Mouse (Mus musculus) kidney, adult 11 months (tissue): ENCODE measurements around the gene Foxp1.

Experiments
- DNase-seq: peaks from one replicate; pipeline ENCODE4 v3.0.0; 2022

Gene Foxp1

DNA sequence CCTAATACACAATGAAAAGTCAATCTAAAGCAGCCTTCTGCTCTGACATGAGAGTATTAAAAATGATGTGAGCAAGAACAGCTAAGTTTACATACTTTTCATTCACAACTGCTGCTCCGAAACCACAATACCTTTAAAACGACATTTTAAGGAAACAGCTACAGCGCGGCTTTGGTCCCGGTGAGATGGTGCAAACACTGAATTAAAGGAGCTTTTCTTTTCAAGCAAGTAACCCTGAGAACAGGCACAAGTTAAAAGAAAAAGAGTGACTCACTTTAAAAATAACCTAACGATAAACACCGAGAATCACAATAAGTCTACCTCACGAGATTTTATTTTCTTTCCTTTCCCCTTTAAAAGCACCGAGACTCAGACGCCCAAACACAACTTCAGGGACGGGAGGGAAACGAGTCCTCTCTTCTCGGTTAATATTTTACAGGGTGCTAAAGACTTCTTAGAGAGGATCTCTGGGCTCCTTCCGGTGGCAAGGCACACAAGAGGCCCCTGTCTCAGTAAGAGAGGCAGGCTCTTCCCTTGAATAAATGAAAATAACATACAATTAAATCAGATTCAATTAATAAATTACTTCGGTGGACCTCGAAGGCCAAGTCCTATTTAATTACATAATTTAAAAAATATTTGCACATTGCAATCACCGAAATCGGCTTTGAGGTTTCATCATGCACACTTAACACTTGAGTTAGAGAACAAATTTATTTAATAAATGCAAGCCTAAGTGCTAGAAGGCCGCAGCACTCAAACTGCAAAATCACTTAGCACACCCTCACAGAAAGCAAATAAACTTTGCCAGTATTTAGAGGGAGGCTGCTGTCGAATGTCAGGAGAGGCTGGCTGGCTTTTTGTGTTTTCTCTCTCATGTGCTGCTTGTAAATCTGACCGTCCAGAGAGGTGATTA lies 246.9 kb downstream of the Foxp1 start:
- DNase-seq: peak; percentile 40

GRCm38 (mm10) chr6:99274667-99275066 lies 247.9 kb downstream of the Foxp1 start:
- DNase-seq: no peak

- no peak for DNase-seq
Measured at GRCm38 (mm10) chr6:99274222-99274621, 248.3 kb downstream of the Foxp1 start.

DNA sequence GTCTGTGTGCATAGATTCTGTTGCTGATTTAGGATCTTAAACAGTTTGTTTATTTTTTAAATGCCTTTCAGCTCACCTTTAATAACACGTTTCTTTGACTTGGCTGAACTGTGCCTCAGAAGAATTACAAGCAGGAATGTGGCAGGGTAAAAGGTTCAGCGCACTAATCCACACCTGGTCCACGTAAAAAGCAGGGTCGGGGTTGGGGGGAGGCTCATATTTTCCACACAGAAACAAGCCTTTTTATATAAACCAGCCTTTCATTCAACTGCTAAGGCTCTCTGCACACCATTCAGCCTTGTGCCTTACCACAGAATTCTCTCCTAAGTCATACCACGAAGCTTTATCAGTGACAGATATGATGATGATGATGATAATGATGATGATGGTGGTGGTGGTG lies 249.3 kb downstream of the Foxp1 start:
- no peak for DNase-seq

DNA sequence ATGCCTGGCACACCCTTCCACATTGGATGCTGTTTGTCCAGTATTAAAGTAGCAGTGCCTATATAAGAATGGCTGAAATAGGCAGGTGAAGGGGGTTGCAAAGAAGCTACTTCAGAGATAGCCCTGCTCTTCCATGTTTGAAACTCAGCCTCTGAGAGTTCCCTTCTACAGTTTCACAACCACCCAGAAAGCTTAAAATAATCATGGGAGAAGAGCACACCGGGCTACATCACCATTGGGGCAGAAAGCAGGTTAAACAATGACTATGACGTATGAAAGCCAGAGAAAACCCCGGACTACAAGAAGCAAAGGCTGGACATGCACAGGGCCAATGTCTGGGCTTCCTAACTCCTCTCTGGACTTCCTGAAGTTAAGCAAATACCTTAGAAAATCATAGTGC lies 250.3 kb downstream of the Foxp1 start:
- DNase-seq: no peak

GRCm38 (mm10) chr6:99271741-99272140 lies 250.8 kb downstream of the Foxp1 start:
- DNase-seq: peak; percentile 39

GRCm38 (mm10) chr6:99269921-99270320 lies 252.6 kb downstream of the Foxp1 start:
- DNase-seq: no peak

- no peak for DNase-seq
Measured at GRCm38 (mm10) chr6:99268171-99269061, 254.1 kb downstream of the Foxp1 start.

- DNase-seq: peak; percentile 68
Measured at GRCm38 (mm10) chr6:99265945-99266656, 256.4 kb downstream of the Foxp1 start.

DNA sequence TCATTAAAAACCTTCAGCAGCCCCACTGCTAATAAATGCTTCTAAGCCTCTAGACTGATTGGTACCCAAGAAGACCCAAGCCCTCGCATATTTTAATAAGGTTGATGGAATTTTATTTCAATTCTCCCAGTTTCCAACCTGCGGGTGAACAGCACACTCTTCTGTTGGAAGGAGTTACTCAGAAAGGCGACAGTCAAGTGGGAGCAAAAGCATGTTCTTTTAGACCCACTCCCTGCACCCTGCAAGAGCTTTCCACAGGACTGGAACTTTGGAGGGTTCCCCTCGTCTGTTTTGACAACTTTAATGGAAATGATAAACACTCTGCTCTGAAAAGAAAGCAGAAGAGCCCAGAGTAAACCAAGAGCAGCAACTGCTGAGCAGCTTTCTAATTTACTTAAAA lies 257.3 kb downstream of the Foxp1 start:
- no peak for DNase-seq

DNA sequence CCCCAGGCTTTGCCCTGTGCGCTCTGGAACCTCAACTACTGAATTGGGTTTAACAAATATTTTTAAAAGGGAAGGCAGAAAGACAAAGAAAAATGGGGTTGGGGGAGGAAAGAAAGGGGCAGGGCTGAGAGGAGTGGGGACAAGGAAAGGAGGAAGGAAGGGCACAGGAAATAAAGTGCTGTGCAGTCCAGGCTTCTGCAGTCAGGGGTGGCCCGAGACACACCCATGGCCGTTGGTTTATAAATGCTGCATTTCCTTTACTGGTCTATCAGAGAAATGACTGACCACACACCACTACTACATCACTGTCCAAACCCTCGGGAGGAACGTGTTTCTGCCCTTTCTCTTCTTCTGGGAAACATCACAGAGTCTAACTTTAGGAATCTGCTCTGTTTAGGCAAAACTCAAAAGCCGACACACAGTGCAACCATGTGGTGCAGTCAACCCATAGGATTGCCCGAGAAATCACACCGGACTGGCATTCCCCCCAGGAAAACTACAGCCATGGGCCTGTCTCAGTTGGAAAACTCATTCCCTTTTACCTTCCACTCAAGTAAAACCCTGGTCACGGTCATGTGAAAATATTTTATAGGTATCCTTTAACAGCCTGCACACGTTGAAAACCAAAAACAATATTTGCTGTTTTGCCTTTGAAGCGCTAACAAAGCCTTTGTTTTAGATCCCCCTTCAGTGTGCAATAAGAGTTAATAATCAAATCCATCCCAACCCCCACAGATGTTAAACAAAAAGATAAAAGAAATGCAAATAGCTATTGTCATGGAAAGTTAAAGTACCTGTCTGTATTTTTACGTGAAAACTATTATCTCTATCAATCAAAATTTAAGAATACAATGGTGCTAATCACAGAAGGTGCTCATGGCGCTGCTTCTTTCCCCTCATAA lies 258.1 kb downstream of the Foxp1 start:
- no peak for DNase-seq

GRCm38 (mm10) chr6:99263886-99264185 lies 258.7 kb downstream of the Foxp1 start:
- no peak for DNase-seq

- DNase-seq: no peak
Measured at GRCm38 (mm10) chr6:99263061-99263885, 259.2 kb downstream of the Foxp1 start.

DNA sequence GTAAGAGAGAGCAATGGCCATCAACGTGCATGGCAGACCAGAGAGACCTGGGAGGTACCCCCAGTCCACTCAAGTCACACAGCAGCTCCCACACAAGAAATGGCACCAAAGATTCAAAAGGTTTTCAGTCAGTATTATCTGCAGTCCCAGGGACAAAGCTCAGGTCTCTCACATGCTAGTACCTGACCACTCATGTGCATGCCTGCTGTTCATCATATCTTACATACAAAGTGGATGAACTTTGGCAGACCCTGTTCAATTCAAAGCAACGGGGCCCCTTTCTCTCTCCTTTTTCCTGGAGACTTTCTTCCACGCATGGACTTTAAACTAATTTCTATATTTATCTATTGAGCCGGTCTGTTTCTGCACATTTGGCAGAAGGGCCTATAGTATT lies 260.8 kb downstream of the Foxp1 start:
- no peak for DNase-seq

GRCm38 (mm10) chr6:99260941-99261736 lies 261.4 kb downstream of the Foxp1 start:
- DNase-seq: no peak

GRCm38 (mm10) chr6:99258346-99258745 lies 264.2 kb downstream of the Foxp1 start:
- DNase-seq: no peak

GRCm38 (mm10) chr6:99257676-99258075 lies 264.8 kb downstream of the Foxp1 start:
- no peak for DNase-seq

- DNase-seq: no peak
Measured at GRCm38 (mm10) chr6:99253331-99253730, 269.2 kb downstream of the Foxp1 start.

- no peak for DNase-seq
Measured at GRCm38 (mm10) chr6:99252816-99253215, 269.7 kb downstream of the Foxp1 start.

DNA sequence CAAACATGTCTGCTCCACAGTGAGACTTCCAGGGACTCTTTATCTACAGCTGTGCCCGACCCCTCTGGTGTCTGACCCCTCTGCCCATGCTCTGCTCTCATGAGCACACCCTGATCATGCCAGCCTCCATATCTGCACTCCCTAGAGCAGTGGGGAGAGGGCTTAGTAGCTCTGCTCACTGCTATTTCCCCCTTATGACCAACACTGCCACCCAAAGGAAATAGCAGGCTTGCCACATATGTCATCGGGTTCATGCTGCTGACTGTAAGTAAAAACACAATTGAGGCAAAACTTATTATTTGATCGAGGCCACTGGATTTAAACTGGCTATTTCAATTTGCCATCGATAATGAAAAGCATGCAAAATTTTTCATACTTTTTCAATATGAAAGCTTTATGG lies 270.6 kb downstream of the Foxp1 start:
- DNase-seq: no peak
